Mouse (Mus musculus): ENCODE results near the gene Stk25.
"Not testable (repeated sequence)": the region's sequence is repeated elsewhere in the genome, so short reads cannot be mapped to it uniquely, and the experiment has no call there.

- not testable (repeated sequence) for TF ChIP-seq POLR2A (IDR thresholded peaks at IDR 0.05; ENCODE audit: borderline replicate concordance, extremely low read depth, insufficient read depth, insufficient read length, poor library complexity, severe bottlenecking); CTCF (IDR thresholded peaks at IDR 0.05; ENCODE audit: borderline replicate concordance, extremely low read depth, insufficient read depth, insufficient read length)
Measured at GRCm38 (mm10) chr1:93658559-93658958, at the start of gene Stk25.

All from brain, embryonic 14.5 days (tissue).